Mouse (Mus musculus) frontal cortex, adult 2 months (tissue): ENCODE data around the gene Mrto4. TPM values are rescaled to one million over a fixed set of nuclear protein-coding genes. Genes with fewer than 3 reads are reported as not detected.
"Not testable (repeated sequence)": the region's sequence is repeated elsewhere in the genome, so short reads cannot be mapped to it uniquely, and the experiment has no call there.

ENCODE experiments used
- DNase-seq, 2 experiments: peaks; one replicate each; pipeline ENCODE4 v3.0.0; 2022; ENCODE audit warnings: low spot score in 1 of 2; ENCODE audit errors: extremely low spot score in 1 of 2
- polyA plus RNA-seq: library from polyadenylated mRNA; depleted of rRNA; stranded (reverse); fragments of >200 nt; gene quantifications from 2 replicates; pipeline ENCODE4 v1.2.3, GENCODE M21; 2012; rRNA removed

Mrto4 gene
- 52.7 and 53.6 TPM in 2 replicates for polyA plus RNA-seq

- DNase-seq, result peak; percentile 59 to 83
Measured at GRCm38 (mm10) chr4:139351931-139352711, at the start of gene Mrto4, which contains the start of the genes Emc1 and Ubr4. Mrto4 (minus strand) TSS chr4:139352576. Emc1 (plus strand) TSS chr4:139352587. Ubr4 (plus strand) TSS chr4:139352609.

GRCm38 (mm10) chr4:139400487-139400886 lies 48.1 kb upstream of the Mrto4 start:
- no peak for DNase-seq

GRCm38 (mm10) chr4:139395431-139395830 lies 43.1 kb upstream of the Mrto4 start:
- DNase-seq, result peak in 1 of 2 experiments; percentile 8

GRCm38 (mm10) chr4:139389557-139389956 lies 37.2 kb upstream of the Mrto4 start:
- no peak for DNase-seq

- DNase-seq, result peak in 1 of 2 experiments; percentile 12
Measured at GRCm38 (mm10) chr4:139386869-139387319, 34.5 kb upstream of the Mrto4 start.

- DNase-seq, result not testable (repeated sequence)
Measured at GRCm38 (mm10) chr4:139385841-139386240, 33.5 kb upstream of the Mrto4 start.

- DNase-seq, result no peak
Measured at GRCm38 (mm10) chr4:139382231-139382630, 29.9 kb upstream of the Mrto4 start.

- no peak for DNase-seq
Measured at GRCm38 (mm10) chr4:139381452-139381845, 29.1 kb upstream of the Mrto4 start.

- no peak for DNase-seq
Measured at GRCm38 (mm10) chr4:139380775-139381451, 28.5 kb upstream of the Mrto4 start.

- DNase-seq, result peak; percentile 99 to 100
Measured at GRCm38 (mm10) chr4:139380207-139380748, 27.9 kb upstream of the Mrto4 start.

GRCm38 (mm10) chr4:139379719-139380118 lies 27.3 kb upstream of the Mrto4 start:
- peak in 1 of 2 experiments; percentile 4 for DNase-seq

GRCm38 (mm10) chr4:139373531-139373930 lies 21.2 kb upstream of the Mrto4 start:
- DNase-seq, result no peak

- DNase-seq, result no peak
Measured at GRCm38 (mm10) chr4:139373130-139373529, 20.8 kb upstream of the Mrto4 start.

GRCm38 (mm10) chr4:139368038-139368437 lies 15.7 kb upstream of the Mrto4 start:
- no peak for DNase-seq

GRCm38 (mm10) chr4:139367336-139367735 lies 15.0 kb upstream of the Mrto4 start:
- no peak for DNase-seq

- DNase-seq, result no peak
Measured at GRCm38 (mm10) chr4:139360761-139361548, 8.6 kb upstream of the Mrto4 start.

- DNase-seq, result no peak
Measured at GRCm38 (mm10) chr4:139357211-139357610, 4.8 kb upstream of the Mrto4 start.

- no peak for DNase-seq
Measured at GRCm38 (mm10) chr4:139352832-139353231, 456 bp upstream of the Mrto4 start.

GRCm38 (mm10) chr4:139345416-139346019 lies 6.9 kb downstream of the Mrto4 start:
- no peak for DNase-seq

GRCm38 (mm10) chr4:139343718-139344117 lies 8.7 kb downstream of the Mrto4 start:
- peak in 1 of 2 experiments; percentile 43 for DNase-seq
